Mouse (Mus musculus) liver, postnatal 0 days (tissue): Measurements from ENCODE around the gene Dmrtc2.
A peak's percentile ranks its signal among the peaks of the same experiment; 100 is the strongest.

Source experiments
- CTCF ChIP-seq: sonication (generic); IDR thresholded peaks from 2 replicates; pipeline ENCODE4 v1.5.1; 2016; ENCODE audit warnings: antibody characterized with exemption, low read depth
- EP300 ChIP-seq: IDR thresholded peaks from 2 replicates; pipeline ENCODE4 v1.6.1; 2016; ENCODE audit warnings: antibody characterized with exemption, low read depth, mild to moderate bottlenecking

DNA sequence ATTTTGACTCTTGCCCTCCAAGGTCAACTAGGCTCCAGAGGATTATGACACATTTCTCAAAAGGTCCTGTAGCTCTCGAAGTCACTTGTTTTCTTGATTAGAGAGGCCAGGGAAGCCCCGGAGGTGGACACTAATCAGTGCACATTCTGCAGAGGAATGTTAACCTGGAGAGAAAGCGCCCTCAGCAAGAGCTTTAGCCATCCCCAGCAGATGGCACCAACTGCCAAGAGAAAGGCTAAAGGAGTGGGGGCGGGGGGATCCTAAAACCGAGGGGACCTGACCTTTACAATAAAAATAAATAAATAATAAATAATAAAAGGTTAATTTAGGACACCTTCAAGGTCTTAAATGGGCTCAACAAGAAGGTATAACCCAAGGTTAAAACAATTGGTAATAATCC lies 25.7 kb upstream of the Dmrtc2 start:
- TF ChIP-seq CTCF (peak; percentile 30), EP300 (no peak)
